Mouse (Mus musculus): ENCODE results near the gene Mcl1.
"Not testable (repeated sequence)": the region's sequence is repeated elsewhere in the genome, so short reads cannot be mapped to it uniquely, and the experiment has no call there.

Gene Mcl1

DNA sequence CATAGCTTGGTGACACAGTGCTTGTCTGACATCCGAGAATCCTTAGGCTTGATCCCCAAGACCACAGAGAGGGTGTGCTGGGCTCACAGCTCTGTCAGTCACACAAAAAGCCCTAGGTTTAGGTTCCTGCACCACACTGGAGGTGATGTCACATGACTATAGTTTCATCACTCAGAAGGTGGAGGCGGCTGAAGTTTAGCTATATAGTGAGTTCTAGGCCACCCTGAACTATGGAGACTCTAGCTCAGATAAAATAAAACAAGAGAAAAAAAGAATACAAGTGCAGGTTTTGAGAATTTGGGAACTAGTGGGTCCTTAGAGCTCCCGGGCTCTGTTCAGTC is 7.6 kb upstream of the Mcl1 start:
- DNase-seq = no peak

DNA sequence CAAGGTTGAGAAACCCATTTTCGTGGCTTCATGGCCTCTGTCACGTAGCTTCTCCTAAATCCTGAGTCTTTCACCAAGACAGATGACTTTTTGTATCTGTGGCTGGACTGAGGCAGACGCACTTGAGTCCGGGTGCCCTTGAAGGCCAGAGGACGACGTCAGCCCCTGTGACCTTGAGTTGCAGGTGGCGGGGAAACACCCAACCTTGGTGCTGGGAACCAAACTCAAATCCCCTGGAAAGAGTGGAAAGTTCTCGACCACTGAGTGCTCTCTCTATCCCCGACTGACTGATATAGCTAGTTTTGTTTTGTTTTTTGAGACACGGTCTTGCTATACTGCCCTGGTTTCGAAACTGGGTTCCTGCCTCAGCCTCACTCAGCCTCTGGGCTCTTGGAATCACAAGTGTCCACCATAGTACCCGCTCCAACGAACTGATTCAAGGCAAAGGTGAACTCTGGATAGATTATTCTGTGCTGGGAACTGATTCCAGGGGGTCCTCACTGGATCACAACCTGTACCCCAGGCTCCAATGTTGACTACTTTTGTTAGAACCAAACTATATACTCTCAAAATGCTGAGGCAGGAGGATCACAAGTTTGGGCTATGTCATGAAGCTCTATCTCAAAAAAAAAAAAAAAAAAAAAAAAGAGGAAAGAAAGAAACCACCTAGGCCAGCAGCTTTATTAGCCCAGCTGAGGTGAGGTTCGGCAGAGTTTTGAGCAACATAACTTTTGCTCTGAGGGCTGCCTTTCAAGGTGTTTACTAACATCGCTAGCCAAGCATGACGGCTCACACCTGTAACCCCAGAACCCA is 7.0 kb upstream of the Mcl1 start:
- no peak for DNase-seq

DNA sequence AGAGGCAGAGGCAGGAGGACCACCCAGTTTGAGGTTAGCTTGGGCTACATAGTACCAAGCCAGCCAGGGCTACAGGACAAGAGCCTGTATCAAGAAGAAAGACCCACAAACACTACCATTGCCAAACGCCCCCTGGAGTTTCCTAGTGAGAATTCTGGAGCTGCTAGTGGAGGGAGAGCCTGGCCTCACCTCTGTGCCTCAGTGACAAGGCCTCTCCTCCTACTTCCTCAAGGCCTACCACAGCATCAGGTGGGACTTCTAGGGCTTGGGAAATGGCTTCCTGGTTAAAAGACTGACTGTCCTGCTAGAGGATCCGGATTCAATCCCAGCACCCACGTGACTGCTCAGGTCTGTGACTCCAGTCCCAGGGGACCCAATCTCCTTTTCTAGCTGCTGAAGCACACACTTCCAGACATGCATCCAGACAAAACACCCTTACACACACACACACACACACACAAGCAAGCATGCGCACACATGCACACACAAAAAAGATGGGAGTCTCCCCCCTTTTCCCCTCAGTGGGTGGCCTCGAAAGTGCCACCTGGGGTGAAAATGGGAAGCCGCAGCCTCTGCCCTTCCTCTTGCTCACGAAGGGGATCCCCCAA is 6.3 kb upstream of the Mcl1 start:
- no peak for DNase-seq

DNA sequence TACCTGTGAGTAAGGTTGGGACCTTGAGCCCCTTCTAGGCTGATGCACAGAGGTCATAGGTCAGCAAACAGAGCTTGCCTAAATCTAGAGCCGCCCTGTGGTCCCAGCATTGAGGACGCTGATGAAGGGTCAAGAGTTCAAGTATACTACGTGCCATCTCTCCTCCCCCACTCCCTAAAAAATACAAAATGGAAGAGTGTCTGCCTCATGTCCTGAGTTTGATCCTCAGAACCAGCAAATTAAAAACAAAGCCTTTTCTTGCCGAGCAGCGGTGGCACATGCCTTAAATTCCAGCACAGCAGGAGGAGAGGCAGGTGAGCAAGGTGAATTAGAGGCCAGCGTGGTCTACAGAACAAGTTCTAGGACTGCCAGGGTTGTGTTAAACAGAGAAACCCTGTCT is 5.7 kb upstream of the Mcl1 start:
- no peak for DNase-seq

DNA sequence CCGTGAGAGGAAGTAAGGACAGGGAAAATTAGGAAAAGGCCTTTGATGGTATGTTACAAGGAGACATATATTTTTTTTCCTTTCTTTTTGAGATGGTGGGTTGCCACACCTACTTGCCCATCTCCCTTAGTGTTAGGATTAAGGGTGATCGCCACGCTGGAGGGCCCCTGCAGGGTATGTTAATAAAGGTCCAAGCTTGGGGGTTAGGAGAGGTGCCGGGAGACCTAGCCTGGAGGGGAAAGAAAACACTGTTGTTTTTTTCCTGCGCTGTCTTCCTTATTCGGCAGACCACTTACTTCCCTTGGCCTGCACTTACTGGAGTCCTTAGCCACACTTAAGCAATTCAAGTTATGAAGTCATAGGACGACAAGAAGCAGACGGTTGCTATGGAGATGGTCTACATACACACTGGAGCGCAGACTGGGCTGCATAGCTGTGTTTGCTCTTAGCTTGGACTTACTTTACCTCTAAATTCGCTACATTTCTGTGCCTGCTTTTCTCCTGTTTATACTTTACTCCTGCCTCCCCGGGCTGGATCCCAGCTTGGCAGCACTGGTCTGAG is 5.0 kb upstream of the Mcl1 start:
- peak; percentile 21 for DNase-seq

- not testable (repeated sequence) for DNase-seq
Measured at GRCm38 (mm10) chr3:95654371-95654770, 4.2 kb upstream of the Mcl1 start.

GRCm38 (mm10) chr3:95655437-95655836 is 3.2 kb upstream of the Mcl1 start:
- DNase-seq = no peak

GRCm38 (mm10) chr3:95657108-95657507 is 1.5 kb upstream of the Mcl1 start:
- no peak for DNase-seq

DNA sequence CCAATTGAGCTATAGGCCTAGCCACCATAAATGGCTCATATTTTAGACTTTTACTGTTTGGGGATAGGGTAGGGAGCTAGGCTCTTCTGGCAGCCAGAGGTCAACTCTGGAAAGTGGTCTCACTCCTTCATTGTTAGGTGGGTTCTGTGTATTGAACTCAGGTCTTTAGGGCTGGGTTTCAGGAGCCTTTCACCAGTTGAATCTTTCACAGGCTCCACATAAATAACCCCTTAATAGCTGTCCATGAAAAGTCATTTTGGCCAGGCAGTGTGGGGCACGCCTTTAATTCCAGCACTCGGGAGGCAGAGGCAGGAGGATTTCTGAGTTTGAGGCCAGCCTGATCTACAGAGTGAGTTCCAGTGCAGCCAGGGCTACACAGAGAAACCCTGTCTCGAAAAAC is 877 bp upstream of the Mcl1 start:
- no peak for DNase-seq

- DNase-seq = peak; percentile 63
Measured at GRCm38 (mm10) chr3:95658868-95659712, 502 bp downstream of the Mcl1 start.

DNA sequence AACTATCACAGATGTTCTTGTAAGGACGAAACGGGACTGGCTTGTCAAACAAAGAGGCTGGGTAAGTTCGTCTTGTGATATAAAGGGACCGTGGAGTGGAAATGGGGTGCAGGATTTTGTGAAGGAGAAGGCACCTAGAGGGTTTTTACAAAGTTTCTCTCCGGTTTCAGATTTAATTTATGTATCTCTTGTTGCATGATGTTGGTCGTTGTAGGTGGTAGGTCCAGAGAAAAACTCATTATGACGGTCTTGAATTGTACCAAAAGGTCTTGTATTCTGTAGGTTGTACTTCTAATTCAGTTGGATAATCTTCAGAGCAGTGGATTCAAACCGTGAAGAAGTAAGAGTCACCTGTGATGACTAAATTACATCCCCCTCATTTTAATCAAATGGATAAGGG is 1.4 kb downstream of the Mcl1 start:
- no peak for DNase-seq

GRCm38 (mm10) chr3:95660788-95661478 is 2.3 kb downstream of the Mcl1 start:
- DNase-seq = no peak

GRCm38 (mm10) chr3:95661945-95662715 is 3.5 kb downstream of the Mcl1 start:
- no peak for DNase-seq

GRCm38 (mm10) chr3:95662724-95663449 is 4.3 kb downstream of the Mcl1 start:
- DNase-seq = no peak

DNA sequence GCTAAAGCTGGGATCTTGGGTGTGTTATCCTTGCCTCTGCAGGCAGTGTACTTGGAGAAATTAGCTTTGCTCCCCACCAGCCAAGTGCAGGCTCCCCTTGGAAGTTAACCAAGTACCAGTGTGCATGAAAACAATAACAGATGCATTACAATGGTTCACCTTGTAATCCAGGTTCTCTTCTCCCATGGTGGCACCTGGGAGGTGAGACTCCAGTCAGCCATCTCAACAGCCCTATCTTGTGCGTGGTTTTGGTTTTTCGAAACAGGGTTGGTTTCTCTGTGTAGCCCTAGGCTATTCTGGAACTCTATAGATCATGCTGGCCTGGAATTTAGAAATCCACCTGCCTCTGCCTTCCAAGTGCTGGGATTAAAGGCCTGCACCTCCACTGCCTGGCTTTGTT is 4.9 kb downstream of the Mcl1 start:
- DNase-seq = no peak

DNA sequence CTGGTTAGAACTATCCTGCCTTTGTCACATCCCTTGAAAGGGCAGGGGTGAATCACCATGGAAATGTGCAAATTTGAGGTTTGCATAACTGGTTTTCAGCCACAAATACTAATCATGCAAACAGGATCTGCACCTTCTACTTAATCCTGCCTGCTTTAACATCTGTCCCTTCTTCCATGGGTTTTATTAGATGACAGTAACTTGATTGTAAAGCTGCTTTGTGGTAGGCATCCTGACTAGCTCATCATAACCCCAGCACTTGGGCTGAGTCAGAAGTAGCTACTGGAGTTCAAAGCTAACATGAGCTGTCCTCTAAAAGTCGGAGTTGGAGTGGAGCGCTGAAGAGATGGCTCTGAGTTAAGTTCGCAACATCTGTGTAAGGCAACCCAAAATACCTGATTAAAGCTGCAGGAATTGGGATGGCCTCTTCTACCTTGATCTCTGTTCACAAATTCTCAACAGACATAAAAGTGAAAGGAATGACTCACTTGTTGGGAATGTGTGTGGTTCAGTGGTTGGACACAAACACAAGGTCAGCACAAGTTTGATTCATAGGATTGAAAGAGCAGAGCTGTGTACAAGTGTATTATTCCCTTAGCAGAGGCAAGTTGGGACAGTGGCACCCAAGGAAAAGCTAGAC is 5.5 kb downstream of the Mcl1 start:
- no peak for DNase-seq

- DNase-seq = no peak
Measured at GRCm38 (mm10) chr3:95664940-95665352, 6.4 kb downstream of the Mcl1 start.

DNA sequence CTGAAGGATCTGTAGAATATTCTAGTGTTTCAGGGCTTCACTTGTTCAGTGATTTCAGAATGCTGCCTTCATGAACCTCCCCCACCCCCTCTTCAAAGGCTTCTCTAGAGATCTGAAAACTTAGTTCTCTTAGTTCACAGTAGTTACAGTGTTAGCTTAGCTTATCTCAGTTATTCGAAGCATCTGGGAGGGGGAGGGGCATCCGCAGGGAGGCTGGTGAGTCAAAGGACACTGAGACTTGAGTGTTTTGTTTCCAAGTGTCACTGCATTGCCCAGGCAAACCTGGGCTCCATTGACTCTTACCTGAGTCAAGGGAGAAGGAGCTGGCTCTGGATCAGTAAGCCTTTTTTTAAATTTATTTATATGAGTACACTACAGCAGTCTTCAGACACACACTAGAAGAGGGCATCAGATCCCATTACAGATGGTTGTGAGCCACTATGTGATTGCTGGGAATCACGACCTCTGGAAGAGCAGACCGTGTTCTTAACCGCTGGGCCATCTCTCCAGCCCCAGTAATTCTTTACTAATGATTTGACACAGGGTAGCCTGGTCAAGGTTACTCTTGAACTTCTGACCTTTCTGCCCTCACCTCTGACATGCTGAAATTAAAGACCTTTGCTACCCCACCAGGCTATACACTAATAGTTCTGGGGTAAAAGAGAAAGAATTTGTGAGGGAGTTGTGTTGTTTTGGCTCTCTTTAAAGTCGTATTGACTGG is 7.7 kb downstream of the Mcl1 start:
- DNase-seq = no peak

DNA sequence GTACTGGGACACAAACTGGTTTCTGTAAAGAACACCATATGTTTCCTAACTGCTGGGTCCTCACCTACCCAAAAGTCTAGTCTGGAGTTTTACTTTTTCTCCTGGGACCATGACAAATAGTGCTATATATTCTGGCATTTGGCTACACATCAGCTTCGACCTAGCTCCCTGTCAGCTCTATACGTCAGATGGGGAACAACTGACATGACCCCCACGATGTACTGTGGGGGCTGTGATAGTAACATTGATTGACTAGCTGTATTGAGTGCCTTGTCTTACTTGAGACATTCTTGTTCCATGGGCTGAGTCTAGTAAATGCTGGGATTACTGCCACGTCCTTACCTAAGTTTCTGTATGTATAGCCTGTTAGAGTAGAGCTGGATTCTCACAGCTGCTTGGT is 8.9 kb downstream of the Mcl1 start:
- DNase-seq = no peak

DNA sequence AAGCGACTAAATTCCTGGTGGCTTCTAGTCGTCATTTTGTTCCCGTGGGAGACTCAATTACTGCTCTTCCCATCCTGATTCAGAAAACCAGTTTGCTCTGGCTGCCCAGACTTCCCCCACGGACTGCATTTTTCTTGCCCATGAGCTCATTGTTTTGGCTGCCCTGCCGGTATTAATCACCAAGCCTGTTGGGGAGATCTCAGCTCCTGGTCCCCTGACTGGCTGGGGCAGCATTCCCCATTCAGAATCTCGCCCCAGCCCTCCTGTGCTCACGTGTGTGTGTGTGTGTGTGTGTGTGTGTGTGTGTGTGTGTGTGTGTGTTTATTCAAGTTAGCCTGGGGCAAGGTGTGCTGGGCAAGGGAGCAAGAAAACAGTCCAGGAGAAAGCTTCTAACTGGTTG is 9.4 kb downstream of the Mcl1 start:
- no peak for DNase-seq

Data from right cerebral cortex, postnatal 14 days (tissue).